Mouse (Mus musculus): Measurements from ENCODE around the gene Stx2. TPM values are rescaled to one million over a fixed set of nuclear protein-coding genes. Genes with fewer than 3 reads are reported as not detected.

The Stx2 gene
- polyA plus RNA-seq, 1 experiment = 45.6 TPM

DNA sequence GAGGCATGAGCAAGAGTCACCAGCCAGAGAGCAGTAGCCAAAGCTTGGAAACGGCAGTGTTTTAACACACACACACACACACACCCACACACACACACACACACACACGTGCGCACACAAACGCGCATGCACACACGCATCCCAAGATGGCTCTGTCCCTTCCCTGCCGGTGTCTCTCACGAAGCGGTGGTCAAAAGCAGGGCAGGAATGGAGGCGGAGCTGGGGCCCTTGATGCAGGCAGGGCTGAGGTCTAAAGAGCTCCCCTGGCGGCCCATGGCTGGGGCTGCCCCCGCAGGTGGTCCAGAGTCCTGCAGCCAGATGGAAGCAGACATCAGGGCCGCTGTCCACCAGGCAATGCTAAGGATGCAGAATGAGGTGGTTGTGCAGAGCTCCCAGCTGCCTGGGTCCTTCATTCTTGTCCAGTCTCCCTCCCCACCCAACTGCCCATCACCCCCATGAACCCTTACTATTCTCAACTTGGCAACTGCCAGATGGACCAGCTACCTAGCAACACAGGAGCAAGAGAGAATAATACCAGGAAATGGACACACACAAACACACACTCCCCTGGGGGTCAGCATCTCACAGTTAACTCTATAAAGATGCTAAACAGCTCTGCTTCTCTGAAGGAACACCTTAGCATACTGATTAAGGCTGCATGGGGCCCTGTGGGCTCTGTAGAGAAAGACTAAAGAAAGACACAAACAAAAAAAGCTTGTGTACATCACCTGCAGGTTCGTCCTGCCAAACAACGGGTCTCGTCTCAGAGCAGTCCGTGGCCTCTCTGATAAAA is 54.9 kb downstream of the Stx2 start, which contains the start of gene Rimbp2:
Gene Rimbp2, minus strand, starts transcription at position 209 of the 793 bp plus-strand sequence.
- DNase-seq (ENCODE audit: low spot score) = no peak

DNA sequence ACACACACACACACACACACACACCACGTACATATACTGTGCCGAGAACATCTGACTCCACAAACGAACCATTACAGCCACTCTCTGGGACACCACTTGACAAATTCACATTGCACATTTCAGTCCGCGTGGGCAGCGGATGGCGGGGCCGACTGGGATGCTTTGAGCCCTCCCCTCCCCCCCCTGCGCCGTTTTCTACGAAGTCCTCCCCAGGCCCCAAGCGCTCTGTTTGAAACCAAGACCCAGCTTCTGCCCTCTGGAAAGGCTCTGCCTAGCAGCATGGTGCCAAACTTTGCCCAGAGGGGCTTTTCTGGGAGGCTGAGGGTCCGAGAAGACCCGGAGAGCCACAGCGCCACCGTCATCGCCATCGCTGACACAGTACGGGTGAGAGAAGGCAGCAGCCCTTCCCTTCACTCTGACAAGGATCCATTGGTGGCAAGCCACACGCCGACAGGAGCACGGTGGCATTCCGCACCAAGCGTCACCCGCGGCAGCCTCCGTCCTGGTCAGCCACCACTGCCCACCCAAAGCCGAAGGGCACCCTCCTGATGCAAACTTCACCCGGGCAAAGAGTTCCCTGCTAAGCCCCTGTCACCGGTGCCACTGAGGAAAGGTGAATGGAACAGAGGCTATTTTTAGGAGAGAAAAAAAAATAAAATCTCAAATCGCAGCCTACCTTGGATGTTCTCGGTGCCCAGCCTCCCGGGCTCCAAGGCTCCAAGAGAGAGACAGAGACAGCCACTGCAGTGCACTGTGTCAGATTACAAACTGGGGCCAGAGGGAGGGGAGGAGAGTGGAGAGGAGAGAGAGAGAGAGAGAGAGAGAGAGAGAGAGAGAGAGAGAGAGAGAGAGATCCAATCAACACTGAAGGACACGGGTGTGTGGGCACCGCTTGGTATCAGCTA is 55.8 kb downstream of the Stx2 start:
- no peak for DNase-seq (ENCODE audit: low spot score)

DNA sequence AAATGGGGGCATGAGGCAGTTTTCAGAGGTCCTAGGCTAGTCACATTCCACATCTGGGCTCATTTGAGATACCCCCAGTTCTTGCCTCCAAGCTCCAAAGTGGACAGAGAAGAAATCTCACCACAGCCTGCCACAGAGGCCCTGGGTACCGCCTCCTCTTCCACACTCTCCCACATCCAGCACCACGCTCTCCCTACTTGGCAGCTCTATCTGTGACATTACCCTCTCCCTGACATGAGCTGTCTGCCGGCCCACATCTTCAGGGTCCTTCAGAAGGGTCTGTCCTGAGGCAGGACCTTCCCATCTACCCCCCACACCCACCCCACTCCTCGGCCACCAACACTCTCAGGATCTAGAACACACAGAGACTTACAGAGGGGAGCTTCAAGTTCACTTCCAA is 56.9 kb downstream of the Stx2 start:
- DNase-seq (ENCODE audit: low spot score) = no peak

DNA sequence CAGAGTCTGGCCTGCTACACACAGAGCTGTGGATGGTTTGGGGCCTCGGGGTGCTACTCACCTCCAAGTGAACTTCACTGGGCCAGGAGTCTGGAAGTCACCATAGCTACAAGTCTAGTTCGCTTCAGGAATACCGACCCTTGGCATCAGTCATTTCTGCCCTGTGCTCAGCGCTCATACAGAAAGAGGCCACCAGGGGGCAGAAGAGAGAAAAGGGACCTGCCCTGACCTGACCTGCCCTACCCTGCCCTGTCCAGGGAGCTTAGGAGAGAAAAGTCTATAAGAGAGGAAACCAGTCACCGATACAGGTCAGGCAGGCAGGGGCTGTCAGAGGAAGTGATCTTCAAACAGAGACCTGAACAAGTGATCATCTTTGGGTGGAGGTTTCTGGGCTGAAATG is 61.3 kb downstream of the Stx2 start:
- DNase-seq (ENCODE audit: low spot score) = no peak

DNA sequence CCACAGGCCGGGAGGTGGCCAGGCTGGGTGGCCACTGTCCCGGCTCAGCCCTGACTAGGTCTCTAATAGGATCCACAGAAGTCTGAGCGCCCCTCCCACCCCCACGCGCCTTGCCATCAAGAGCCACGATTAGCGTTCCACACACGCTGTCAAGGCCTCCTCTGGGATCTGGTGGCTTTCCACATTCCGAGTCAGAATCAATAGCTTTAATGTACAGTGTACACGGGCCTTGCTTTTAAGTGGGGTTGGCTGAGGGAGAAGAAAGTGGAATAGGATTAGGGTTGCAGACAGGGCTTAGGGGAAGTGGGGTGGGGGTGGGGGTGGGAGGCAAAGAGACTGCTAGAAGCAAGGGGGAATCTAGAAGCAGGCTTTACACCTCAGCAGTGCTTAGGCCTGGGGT is 67.9 kb downstream of the Stx2 start:
- DNase-seq (ENCODE audit: low spot score) = no peak

DNA sequence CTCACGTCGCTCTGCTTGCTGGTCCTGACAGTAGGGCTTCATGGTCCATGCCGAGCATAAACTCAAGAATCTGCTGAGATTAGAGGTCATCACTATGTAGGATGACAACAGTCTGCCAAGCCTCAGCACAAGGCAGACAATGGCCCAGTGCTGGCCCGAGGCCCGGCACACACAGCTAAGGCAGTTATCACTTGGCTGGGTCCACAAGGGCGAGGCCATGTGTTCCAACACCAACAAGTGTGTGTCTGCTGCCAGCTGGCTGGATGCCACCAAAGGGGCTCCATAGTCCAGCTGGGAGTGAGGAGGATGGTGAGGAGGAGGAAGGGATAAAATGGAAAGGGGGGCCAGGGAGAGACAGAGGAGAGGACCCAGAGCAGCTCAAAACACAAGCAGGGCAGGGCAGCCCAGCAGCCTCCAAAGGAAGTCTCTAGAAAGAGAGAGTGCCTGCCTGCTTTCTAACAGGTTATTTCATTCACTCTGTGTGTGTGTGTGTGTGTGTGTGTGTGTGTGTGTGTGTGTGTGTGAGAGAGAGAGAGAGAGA is 72.9 kb downstream of the Stx2 start:
- no peak for DNase-seq (ENCODE audit: low spot score)

Other genes starting within 250 kb of the Stx2 start
- gene Rimbp2, start 55.1 kb downstream of the Stx2 start, polyA plus RNA-seq (2012; rRNA removed) = 0.04 and 0.12 TPM in 2 replicates
- 85.8 and 88.0 TPM in 2 replicates for gene Ran, start 11.5 kb upstream of the Stx2 start, polyA plus RNA-seq (2012; rRNA removed)
- 43.0 and 78.3 TPM in 2 replicates for gene Adgrd1, start 88.2 kb upstream of the Stx2 start, polyA plus RNA-seq (2012; rRNA removed)

All from urinary bladder, adult 2 months (tissue).